Mouse (Mus musculus): Measurements from ENCODE around the gene Inpp4a. TPM values are rescaled to one million over a fixed set of nuclear protein-coding genes. Genes with fewer than 3 reads are reported as not detected.

Inpp4a gene
- polyA plus RNA-seq, 1 experiment from 2014 or later = 21.0 TPM

- Histone ChIP-seq H3K4me3 (no peak overlapping the region), H3K9me3 (no peaks in the 10 kb centered on the region), H3K36me3 (no peaks in the 10 kb centered on the region), H3K9ac (no peak overlapping the region), H3K4me2 (no peak overlapping the region), H3K27ac (no peak overlapping the region), H3K4me1 (peaks cover 10% of the 10 kb centered on the region), H3K27me3 (no peaks in the 10 kb centered on the region)
- no peak for ATAC-seq (ENCODE audit: insufficient number of reproducible peaks, insufficient read depth, low FRiP score, low TSS enrichment, low read depth)
- whole genome bisulfite sequencing = 91% methylated on average over 8 of the region's 8 CpGs
These were observed 42.9 kb downstream of the Inpp4a start for GRCm38 (mm10) chr1:37342524-37342923.

GRCm38 (mm10) chr1:37343265-37343664 is 43.6 kb downstream of the Inpp4a start:
- Histone ChIP-seq H3K36me3 (no peaks in the 10 kb centered on the region), H3K27ac (no peak overlapping the region), H3K4me1 (peaks cover 10% of the 10 kb centered on the region), H3K27me3 (no peaks in the 10 kb centered on the region), H3K4me2 (no peak overlapping the region), H3K4me3 (no peak overlapping the region), H3K9ac (no peak overlapping the region), H3K9me3 (no peaks in the 10 kb centered on the region)
- ATAC-seq (ENCODE audit: insufficient number of reproducible peaks, insufficient read depth, low FRiP score, low TSS enrichment, low read depth) = no peak
- 90% methylated on average over 3 of the region's 3 CpGs for WGBS

- Histone ChIP-seq H3K27ac (no peak overlapping the region), H3K4me2 (no peak overlapping the region), H3K9me3 (no peaks in the 10 kb centered on the region), H3K9ac (no peak overlapping the region), H3K4me3 (no peak overlapping the region), H3K36me3 (no peaks in the 10 kb centered on the region), H3K4me1 (peaks cover 10% of the 10 kb centered on the region), H3K27me3 (no peaks in the 10 kb centered on the region)
- ATAC-seq (ENCODE audit: insufficient number of reproducible peaks, insufficient read depth, low FRiP score, low TSS enrichment, low read depth) = no peak
- WGBS = 88% methylated on average over 6 of the region's 6 CpGs
These were observed 44.7 kb downstream of the Inpp4a start for GRCm38 (mm10) chr1:37344223-37344916.

- Histone ChIP-seq H3K36me3 (no peaks in the 10 kb centered on the region), H3K4me1 (no peaks in the 10 kb centered on the region), H3K9me3 (no peaks in the 10 kb centered on the region), H3K27me3 (no peaks in the 10 kb centered on the region), H3K4me3 (no peak overlapping the region), H3K27ac (no peak overlapping the region), H3K4me2 (no peak overlapping the region), H3K9ac (no peak overlapping the region)
- ATAC-seq (ENCODE audit: insufficient number of reproducible peaks, insufficient read depth, low FRiP score, low TSS enrichment, low read depth) = no peak
- 64% methylated on average over 9 of the region's 9 CpGs for WGBS
These were observed 47.9 kb downstream of the Inpp4a start for GRCm38 (mm10) chr1:37347361-37348080.

GRCm38 (mm10) chr1:37350886-37351651 is 51.4 kb downstream of the Inpp4a start:
- Histone ChIP-seq H3K27ac (no peak overlapping the region), H3K9ac (no peak overlapping the region), H3K9me3 (no peaks in the 10 kb centered on the region), H3K36me3 (no peaks in the 10 kb centered on the region), H3K4me3 (no peak overlapping the region), H3K4me2 (no peak overlapping the region), H3K4me1 (no peaks in the 10 kb centered on the region), H3K27me3 (no peaks in the 10 kb centered on the region)
- 50% methylated on average over 7 of the region's 7 CpGs for WGBS
- ATAC-seq (ENCODE audit: insufficient number of reproducible peaks, insufficient read depth, low FRiP score, low TSS enrichment, low read depth) = no peak

GRCm38 (mm10) chr1:37351961-37352360 is 52.3 kb downstream of the Inpp4a start:
- Histone ChIP-seq H3K4me2 (no peak overlapping the region), H3K4me3 (no peak overlapping the region), H3K9ac (no peak overlapping the region), H3K9me3 (no peaks in the 10 kb centered on the region), H3K36me3 (no peaks in the 10 kb centered on the region), H3K4me1 (no peaks in the 10 kb centered on the region), H3K27me3 (no peaks in the 10 kb centered on the region), H3K27ac (no peak overlapping the region)
- no peak for ATAC-seq (ENCODE audit: insufficient number of reproducible peaks, insufficient read depth, low FRiP score, low TSS enrichment, low read depth)
- WGBS = 94% methylated on average over 2 of the region's 2 CpGs

- ATAC-seq (ENCODE audit: insufficient number of reproducible peaks, insufficient read depth, low FRiP score, low TSS enrichment, low read depth) = no peak
- no peaks in the 10 kb centered on the region for H3K9me3 ChIP-seq
- no peaks in the 10 kb centered on the region for H3K4me1 ChIP-seq
- WGBS = 83% methylated on average over 4 of the region's 4 CpGs
- no peaks in the 10 kb centered on the region for H3K27me3 ChIP-seq
- no peak overlapping the region for H3K27ac ChIP-seq
- peaks cover 9% of the 10 kb centered on the region for H3K36me3 ChIP-seq
- H3K4me2 ChIP-seq = no peak overlapping the region
- no peak overlapping the region for H3K4me3 ChIP-seq
- no peak overlapping the region for H3K9ac ChIP-seq
These were observed 53.8 kb downstream of the Inpp4a start for GRCm38 (mm10) chr1:37353456-37353855.

GRCm38 (mm10) chr1:37355492-37355891 is 55.8 kb downstream of the Inpp4a start:
- Histone ChIP-seq H3K4me3 (no peak overlapping the region), H3K9ac (no peak overlapping the region), H3K27me3 (no peaks in the 10 kb centered on the region), H3K9me3 (no peaks in the 10 kb centered on the region), H3K36me3 (peaks cover 11% of the 10 kb centered on the region), H3K4me1 (no peaks in the 10 kb centered on the region), H3K27ac (no peak overlapping the region), H3K4me2 (no peak overlapping the region)
- ATAC-seq (ENCODE audit: insufficient number of reproducible peaks, insufficient read depth, low FRiP score, low TSS enrichment, low read depth) = no peak
- WGBS = 86% methylated on average over 3 of the region's 3 CpGs

- 88% methylated on average over 3 of the region's 3 CpGs for WGBS
- Histone ChIP-seq H3K4me2 (no peak overlapping the region), H3K4me3 (no peak overlapping the region), H3K27me3 (no peaks in the 10 kb centered on the region), H3K9ac (no peak overlapping the region), H3K27ac (no peak overlapping the region), H3K4me1 (no peaks in the 10 kb centered on the region), H3K9me3 (no peaks in the 10 kb centered on the region), H3K36me3 (peaks cover 11% of the 10 kb centered on the region)
- ATAC-seq (ENCODE audit: insufficient number of reproducible peaks, insufficient read depth, low FRiP score, low TSS enrichment, low read depth) = no peak
These were observed 56.6 kb downstream of the Inpp4a start for GRCm38 (mm10) chr1:37356305-37356704.

GRCm38 (mm10) chr1:37357173-37357572 is 57.5 kb downstream of the Inpp4a start:
- Histone ChIP-seq H3K4me1 (no peaks in the 10 kb centered on the region), H3K27ac (no peak overlapping the region), H3K27me3 (no peaks in the 10 kb centered on the region), H3K9ac (no peak overlapping the region), H3K4me2 (no peak overlapping the region), H3K36me3 (peaks cover 11% of the 10 kb centered on the region), H3K9me3 (no peaks in the 10 kb centered on the region), H3K4me3 (no peak overlapping the region)
- ATAC-seq (ENCODE audit: insufficient number of reproducible peaks, insufficient read depth, low FRiP score, low TSS enrichment, low read depth) = no peak
- 80% methylated on average over 6 of the region's 6 CpGs for WGBS

GRCm38 (mm10) chr1:37358621-37359020 is 59.0 kb downstream of the Inpp4a start:
- 86% methylated on average over 8 of the region's 8 CpGs for WGBS
- Histone ChIP-seq H3K27me3 (no peaks in the 10 kb centered on the region), H3K4me3 (no peak overlapping the region), H3K4me2 (no peak overlapping the region), H3K9me3 (no peaks in the 10 kb centered on the region), H3K9ac (no peak overlapping the region), H3K27ac (no peak overlapping the region), H3K4me1 (no peaks in the 10 kb centered on the region), H3K36me3 (peaks cover 11% of the 10 kb centered on the region)
- ATAC-seq (ENCODE audit: insufficient number of reproducible peaks, insufficient read depth, low FRiP score, low TSS enrichment, low read depth) = no peak
